Mouse (Mus musculus): Measurements from ENCODE around the gene Rftn2. TPM values are rescaled to one million over a fixed set of nuclear protein-coding genes. Genes with fewer than 3 reads are reported as not detected.

Rftn2 gene
- polyA plus RNA-seq, 1 experiment from 2014 or later, result 7.0 TPM

DNA sequence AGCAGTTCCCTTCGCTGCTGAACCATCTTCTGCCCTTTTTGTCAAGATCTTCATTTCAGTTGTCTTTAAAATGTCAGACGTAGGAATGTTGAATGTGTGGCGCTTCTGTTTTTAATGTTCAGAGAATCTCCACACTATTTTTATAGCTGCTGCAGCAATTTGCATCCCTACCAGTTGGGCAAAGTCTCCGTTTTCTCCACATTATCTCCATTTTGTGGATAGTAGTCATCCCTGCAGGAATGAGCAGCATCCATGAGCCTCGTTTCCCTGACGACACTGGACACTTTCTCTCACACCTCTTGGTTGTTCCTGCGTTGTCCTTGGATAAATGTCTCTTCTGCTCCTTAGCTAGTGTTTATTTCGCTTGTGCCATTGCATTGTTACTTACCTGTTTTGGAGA is 67.8 kb downstream of the Rftn2 start:
- TF ChIP-seq CTCF (IDR thresholded peaks at IDR 0.05; ENCODE audit: low read depth), result no peak
- H3K4me2 ChIP-seq (ENCODE audit: low read length), result no peak overlapping the region
- H3K4me3 ChIP-seq (replicated peaks; ENCODE audit: low read depth, low read length), result no peak overlapping the region
- DNase-seq (ENCODE audit: low spot score) (no peak), ATAC-seq (replicated peaks; ENCODE audit: low FRiP score, low read depth) (no peak)
- no peaks in the 10 kb centered on the region for H3K4me1 ChIP-seq (replicated peaks; ENCODE audit: insufficient read depth, low read length)
- H3K9ac ChIP-seq (ENCODE audit: low read depth, low read length), result no peak overlapping the region
- no peaks in the 10 kb centered on the region for H3K27me3 ChIP-seq (ENCODE audit: insufficient read depth, low read length)
- H3K9me3 ChIP-seq (replicated peaks; ENCODE audit: low read length), result no peaks in the 10 kb centered on the region
- 89% methylated on average over 8 of the region's 8 CpGs for WGBS
- peaks cover 19% of the 10 kb centered on the region for H3K36me3 ChIP-seq (ENCODE audit: insufficient read depth, low read length)
- no peak overlapping the region for H3K27ac ChIP-seq

DNA sequence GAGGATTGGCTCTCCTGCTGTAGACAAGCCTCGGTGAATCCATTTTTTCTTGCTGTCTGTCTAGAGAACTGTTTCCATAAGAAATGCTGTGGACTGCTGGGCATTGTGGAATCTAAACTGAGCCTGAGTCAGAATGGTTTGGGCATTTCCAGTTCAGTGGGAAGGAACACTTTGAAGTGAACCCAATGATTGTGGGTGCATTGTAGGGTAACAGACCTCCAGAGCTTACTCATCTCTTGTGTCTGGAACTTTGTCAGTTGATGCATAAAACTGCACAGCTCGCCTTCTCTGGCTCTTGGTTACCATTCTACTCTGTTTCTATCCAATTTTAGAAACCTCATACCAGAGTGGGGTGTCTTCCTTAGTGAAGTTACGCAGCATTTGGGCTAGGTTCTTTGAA is 68.4 kb downstream of the Rftn2 start:
- H3K9ac ChIP-seq (ENCODE audit: low read depth, low read length), result no peak overlapping the region
- no peak overlapping the region for H3K27ac ChIP-seq
- DNase-seq (ENCODE audit: low spot score) (no peak), ATAC-seq (replicated peaks; ENCODE audit: low FRiP score, low read depth) (no peak)
- no peak overlapping the region for H3K4me2 ChIP-seq (ENCODE audit: low read length)
- WGBS, result 90% methylated on average over 3 of the region's 3 CpGs
- no peak for TF ChIP-seq CTCF (IDR thresholded peaks at IDR 0.05; ENCODE audit: low read depth)
- H3K27me3 ChIP-seq (ENCODE audit: insufficient read depth, low read length), result no peaks in the 10 kb centered on the region
- H3K36me3 ChIP-seq (ENCODE audit: insufficient read depth, low read length), result peaks cover 19% of the 10 kb centered on the region
- no peaks in the 10 kb centered on the region for H3K4me1 ChIP-seq (replicated peaks; ENCODE audit: insufficient read depth, low read length)
- no peak overlapping the region for H3K4me3 ChIP-seq (replicated peaks; ENCODE audit: low read depth, low read length)
- H3K9me3 ChIP-seq (replicated peaks; ENCODE audit: low read length), result no peaks in the 10 kb centered on the region

DNA sequence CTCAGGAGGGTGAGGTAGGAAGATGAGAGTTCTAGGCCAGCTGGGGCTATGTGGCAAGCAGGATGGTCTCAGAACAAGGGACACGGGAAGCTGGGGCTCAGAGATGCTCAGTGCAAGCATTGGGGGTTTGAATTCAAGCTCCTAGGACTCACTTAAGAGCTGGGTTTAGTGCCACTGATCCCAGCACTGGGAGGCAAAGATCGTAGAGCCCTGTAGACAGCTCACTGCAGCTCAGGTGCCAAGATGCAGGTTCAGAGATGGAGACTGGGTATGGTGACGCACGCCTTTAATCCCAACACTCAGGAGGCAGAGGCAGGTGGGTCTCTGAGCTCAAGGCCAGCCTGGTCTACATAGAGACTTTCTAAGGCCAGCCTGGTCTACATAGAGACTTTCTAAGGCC is 69.3 kb downstream of the Rftn2 start:
- H3K36me3 ChIP-seq (ENCODE audit: insufficient read depth, low read length), result peaks cover 19% of the 10 kb centered on the region
- ATAC-seq (replicated peaks; ENCODE audit: low FRiP score, low read depth), result no peak

DNA sequence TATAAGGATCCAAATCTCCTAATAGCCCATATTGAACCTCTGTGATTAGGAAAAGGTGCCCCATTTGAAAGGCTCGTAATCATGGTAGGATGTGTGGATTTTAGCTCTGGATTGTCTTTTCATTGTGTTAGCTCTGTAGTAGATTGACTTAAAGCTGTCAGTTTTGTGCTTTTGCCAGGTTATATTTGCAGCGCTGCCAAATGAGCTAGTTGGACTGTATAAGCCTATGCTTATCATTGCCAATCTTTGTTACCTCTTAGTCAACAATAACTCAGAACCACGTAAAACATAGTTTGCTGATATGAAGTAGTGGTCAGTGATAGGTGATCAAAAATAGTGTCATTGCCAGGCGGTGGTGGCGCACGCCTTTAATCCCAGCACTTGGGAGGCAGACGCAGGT is 81.0 kb downstream of the Rftn2 start:
- Histone ChIP-seq H3K4me3 (replicated peaks; ENCODE audit: low read depth, low read length) (no peak overlapping the region), H3K9me3 (replicated peaks; ENCODE audit: low read length) (no peaks in the 10 kb centered on the region), H3K27ac (no peak overlapping the region), H3K27me3 (ENCODE audit: insufficient read depth, low read length) (no peaks in the 10 kb centered on the region), H3K4me2 (ENCODE audit: low read length) (no peak overlapping the region), H3K36me3 (ENCODE audit: insufficient read depth, low read length) (peaks cover 34% of the 10 kb centered on the region; the same call in 1 of the 2 replicates), H3K4me1 (replicated peaks; ENCODE audit: insufficient read depth, low read length) (no peaks in the 10 kb centered on the region), H3K9ac (ENCODE audit: low read depth, low read length) (no peak overlapping the region)
- DNase-seq (ENCODE audit: low spot score) (no peak), ATAC-seq (replicated peaks; ENCODE audit: low FRiP score, low read depth) (no peak)
- no peak for TF ChIP-seq CTCF (IDR thresholded peaks at IDR 0.05; ENCODE audit: low read depth)
- 94% methylated on average over 7 of the region's 7 CpGs for WGBS

More for the DNA sequence above, 69.3 kb downstream of the Rftn2 start:
- WGBS, result over 99% methylated on average over 4 of the region's 4 CpGs
- Histone ChIP-seq H3K27ac (no peak overlapping the region), H3K9ac (ENCODE audit: low read depth, low read length) (no peak overlapping the region), H3K4me3 (replicated peaks; ENCODE audit: low read depth, low read length) (no peak overlapping the region), H3K9me3 (replicated peaks; ENCODE audit: low read length) (no peaks in the 10 kb centered on the region), H3K4me2 (ENCODE audit: low read length) (no peak overlapping the region), H3K4me1 (replicated peaks; ENCODE audit: insufficient read depth, low read length) (no peaks in the 10 kb centered on the region), H3K27me3 (ENCODE audit: insufficient read depth, low read length) (no peaks in the 10 kb centered on the region)
- no peak for DNase-seq (ENCODE audit: low spot score)
- no peak for TF ChIP-seq CTCF (IDR thresholded peaks at IDR 0.05; ENCODE audit: low read depth)

DNA sequence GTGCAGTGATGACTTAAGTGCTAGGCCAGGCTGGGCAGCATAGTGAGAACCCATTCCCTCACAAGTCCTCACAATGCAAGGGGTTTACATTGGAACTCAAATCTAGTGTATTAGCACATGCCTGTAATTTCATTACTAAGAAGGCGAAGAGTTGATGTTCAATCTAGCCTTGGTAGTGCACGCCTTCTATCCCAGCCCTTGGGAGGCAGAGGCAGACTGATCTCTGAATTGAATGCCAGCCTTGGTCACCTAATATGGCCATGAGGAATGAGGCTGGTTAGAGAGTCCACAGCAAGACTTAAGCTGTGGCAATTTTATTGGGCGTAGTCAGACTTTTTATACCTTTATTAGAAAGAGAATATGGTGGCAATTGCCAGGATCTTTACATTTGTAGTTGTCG is 82.2 kb downstream of the Rftn2 start:
- Histone ChIP-seq H3K9ac (ENCODE audit: low read depth, low read length) (no peak overlapping the region), H3K36me3 (ENCODE audit: insufficient read depth, low read length) (peaks cover 25% of the 10 kb centered on the region; the same call in 1 of the 2 replicates), H3K9me3 (replicated peaks; ENCODE audit: low read length) (no peaks in the 10 kb centered on the region), H3K27me3 (ENCODE audit: insufficient read depth, low read length) (no peaks in the 10 kb centered on the region), H3K4me3 (replicated peaks; ENCODE audit: low read depth, low read length) (no peak overlapping the region), H3K4me1 (replicated peaks; ENCODE audit: insufficient read depth, low read length) (no peaks in the 10 kb centered on the region), H3K27ac (no peak overlapping the region), H3K4me2 (ENCODE audit: low read length) (no peak overlapping the region)
- ATAC-seq (replicated peaks; ENCODE audit: low FRiP score, low read depth) (no peak), DNase-seq (ENCODE audit: low spot score) (no peak)
- TF ChIP-seq CTCF (IDR thresholded peaks at IDR 0.05; ENCODE audit: low read depth), result no peak
- 93% methylated on average over 4 of the region's 4 CpGs for WGBS

DNA sequence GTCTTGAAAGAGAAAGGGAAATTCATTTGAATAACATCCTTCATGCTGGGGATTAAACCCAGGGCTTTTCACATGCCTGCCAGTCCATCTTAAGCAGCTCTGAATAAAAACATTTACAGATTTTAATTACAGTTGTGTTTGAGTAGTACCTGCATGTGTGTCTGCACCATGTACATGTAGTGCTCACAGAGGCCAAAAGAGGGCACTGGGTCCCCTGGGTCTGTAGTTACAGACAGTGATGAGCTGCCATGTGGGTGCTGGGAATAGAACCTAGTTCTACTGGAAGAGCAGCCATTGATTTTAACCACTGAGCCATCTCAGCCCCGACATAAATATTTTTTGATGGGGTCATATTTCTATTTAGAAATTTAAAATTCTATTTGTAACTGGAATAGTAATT is 90.7 kb downstream of the Rftn2 start:
- H3K4me2 ChIP-seq (ENCODE audit: low read length), result no peak overlapping the region
- H3K9ac ChIP-seq (ENCODE audit: low read depth, low read length), result no peak overlapping the region
- H3K4me3 ChIP-seq (replicated peaks; ENCODE audit: low read depth, low read length), result no peak overlapping the region
- no peaks in the 10 kb centered on the region for H3K27me3 ChIP-seq (ENCODE audit: insufficient read depth, low read length)
- no peak for DNase-seq (ENCODE audit: low spot score)
- WGBS, result 95% methylated on average over 1 of the region's 1 CpGs
- peaks cover 9% of the 10 kb centered on the region; the same call in 1 of the 2 replicates for H3K4me1 ChIP-seq (replicated peaks; ENCODE audit: insufficient read depth, low read length)
- H3K36me3 ChIP-seq (ENCODE audit: insufficient read depth, low read length), result 0 out of 2 replicates have a peak, but pooled peaks cover 4% of the 10 kb centered on the region
- H3K9me3 ChIP-seq (replicated peaks; ENCODE audit: low read length), result no peaks in the 10 kb centered on the region
- no peak for TF ChIP-seq CTCF (IDR thresholded peaks at IDR 0.05; ENCODE audit: low read depth)
- H3K27ac ChIP-seq, result no peak overlapping the region
- ATAC-seq (replicated peaks; ENCODE audit: low FRiP score, low read depth), result no peak

DNA sequence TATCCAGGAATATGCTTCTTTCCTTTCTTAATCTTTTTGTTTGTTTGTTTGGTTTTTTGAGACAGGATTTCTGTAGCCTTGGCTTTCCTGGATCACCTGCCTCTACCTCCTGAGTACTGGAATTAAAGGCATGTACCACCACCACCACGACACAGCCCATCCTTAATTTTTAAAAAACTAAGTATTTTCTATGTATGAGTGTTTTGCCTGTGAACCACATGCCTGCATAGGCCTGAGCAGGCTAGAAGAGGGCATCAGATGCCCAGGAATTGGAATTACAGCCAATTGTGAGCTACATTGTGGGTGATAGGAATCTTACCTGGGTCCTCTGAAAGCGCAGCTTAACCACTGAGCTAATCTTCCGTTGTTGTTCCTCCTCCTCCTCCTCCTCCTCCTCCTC is 92.3 kb downstream of the Rftn2 start:
- 96% methylated on average over 3 of the region's 3 CpGs for WGBS
- DNase-seq (ENCODE audit: low spot score) (no peak), ATAC-seq (replicated peaks; ENCODE audit: low FRiP score, low read depth) (no peak)
- no peak overlapping the region for H3K9ac ChIP-seq (ENCODE audit: low read depth, low read length)
- H3K9me3 ChIP-seq (replicated peaks; ENCODE audit: low read length), result no peaks in the 10 kb centered on the region
- H3K27me3 ChIP-seq (ENCODE audit: insufficient read depth, low read length), result no peaks in the 10 kb centered on the region
- 0 out of 2 replicates have a peak, but pooled peaks cover 3% of the 10 kb centered on the region for H3K36me3 ChIP-seq (ENCODE audit: insufficient read depth, low read length)
- no peak for TF ChIP-seq CTCF (IDR thresholded peaks at IDR 0.05; ENCODE audit: low read depth)
- no peak overlapping the region for H3K4me3 ChIP-seq (replicated peaks; ENCODE audit: low read depth, low read length)
- peaks cover 9% of the 10 kb centered on the region; the same call in 1 of the 2 replicates for H3K4me1 ChIP-seq (replicated peaks; ENCODE audit: insufficient read depth, low read length)
- H3K4me2 ChIP-seq (ENCODE audit: low read length), result no peak overlapping the region
- no peak overlapping the region for H3K27ac ChIP-seq

Measured in kidney, postnatal 0 days (tissue).